Mouse (Mus musculus) bone marrow, adult 2 months (tissue): Measurements from ENCODE around the gene Kcnk16. TPM values are rescaled to one million over a fixed set of nuclear protein-coding genes. Genes with fewer than 3 reads are reported as not detected.
"Not testable (repeated sequence)": the region's sequence is repeated elsewhere in the genome, so short reads cannot be mapped to it uniquely, and the experiment has no call there.

Experiments used
- H3K27ac ChIP-seq: fragments of 200-500 bp; 2 replicates; pipeline ENCODE4 v1.5.1; 2012; ENCODE audit warnings: low read depth, mild to moderate bottlenecking, control low read depth, inconsistent platforms, low read length; ENCODE audit not compliant: control insufficient read depth, poor library complexity, insufficient read depth
- H3K4me1 ChIP-seq: fragments of 200-500 bp; 2 replicates; pipeline ENCODE4 v1.6.1; 2011; ENCODE audit warnings: low read length; ENCODE audit not compliant: control insufficient read depth, insufficient read depth
- H3K4me3 ChIP-seq: fragments of 200-500 bp; replicated peaks from 2 replicates; pipeline ENCODE3; 2011; ENCODE audit warnings: mild to moderate bottlenecking, low read depth, low read length, control low read depth; ENCODE audit not compliant: control insufficient read depth
- CTCF ChIP-seq: fragments of 200-500 bp; IDR thresholded peaks from 2 replicates; pipeline ENCODE4 v1.5.1; 2011; ENCODE audit warnings: low read length, control low read depth; ENCODE audit not compliant: control insufficient read depth, insufficient read depth
- POLR2A ChIP-seq: fragments of 200-500 bp; IDR thresholded peaks from 2 replicates; pipeline ENCODE4 v1.6.1; 2011; ENCODE audit warnings: low read depth, mild to moderate bottlenecking, control low read depth, low read length, borderline replicate concordance; ENCODE audit not compliant: control insufficient read depth
- WGBS: fragments of 180-500 bp; shearing (Covaris S2); methylation state at CpG from one replicate; pipeline ENCODE4 v1.1.7; 2018; 5-methylcytosine and 5-hydroxymethylcytosine counted together
- polyA plus RNA-seq: library from polyadenylated mRNA; stranded (reverse); fragments of >200 nt; gene quantifications from 2 replicates; pipeline ENCODE4 v1.2.4, GENCODE M21; 2011; ENCODE audit warnings: low replicate concordance; ENCODE audit not compliant: missing spikeins, insufficient read depth, insufficient read length

The Kcnk16 gene
- polyA plus RNA-seq, result not detected in 2 replicates

DNA sequence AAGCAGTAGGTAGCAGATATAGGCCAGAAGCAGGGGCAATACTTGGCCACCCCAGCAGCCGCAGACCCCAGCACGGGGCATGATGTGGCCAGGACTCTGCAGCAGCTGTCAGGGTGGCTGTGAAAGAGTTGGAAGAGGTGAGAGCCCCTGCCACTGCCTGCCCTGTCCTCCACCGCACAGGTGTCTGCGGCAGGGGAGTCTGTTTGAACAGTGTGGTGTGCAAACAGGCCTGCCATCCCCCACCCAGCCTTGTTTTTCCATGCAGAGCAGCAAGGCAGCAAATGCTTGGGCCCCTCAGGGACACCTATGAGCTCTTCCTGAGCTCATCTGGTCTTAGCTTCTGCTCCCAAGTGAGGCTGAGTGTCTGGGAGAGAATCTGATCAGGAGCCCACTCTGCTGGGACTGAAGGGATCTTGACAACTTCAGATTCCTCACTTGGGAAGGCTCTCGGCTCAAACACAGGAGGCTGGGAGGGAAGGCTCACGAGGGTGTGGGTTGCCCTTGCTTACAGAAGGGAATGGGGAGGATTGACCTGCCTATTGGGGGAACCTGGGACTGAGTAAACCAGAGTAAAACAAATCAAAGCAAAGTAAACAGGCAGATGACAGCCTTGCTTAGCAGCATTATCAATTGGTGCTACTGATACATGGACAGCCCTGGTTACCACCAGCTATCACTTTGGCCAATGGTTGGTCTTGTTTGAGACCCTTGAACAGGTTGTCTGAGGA, at the start of gene Kcnk16:
Kcnk16 (minus strand) TSS at position 118 of the 728 bp plus-strand sequence.
- TF ChIP-seq CTCF (no peak), POLR2A (peak; percentile 19; the same call in 1 of the 2 replicates)
- Histone ChIP-seq H3K4me1 (no peaks in the 10 kb centered on the region), H3K27ac (no peak within 1 kb of the TSS), H3K4me3 (no peak within 1 kb of the TSS)
- WGBS, result 71% methylated on average over 6 of the region's 6 CpGs

DNA sequence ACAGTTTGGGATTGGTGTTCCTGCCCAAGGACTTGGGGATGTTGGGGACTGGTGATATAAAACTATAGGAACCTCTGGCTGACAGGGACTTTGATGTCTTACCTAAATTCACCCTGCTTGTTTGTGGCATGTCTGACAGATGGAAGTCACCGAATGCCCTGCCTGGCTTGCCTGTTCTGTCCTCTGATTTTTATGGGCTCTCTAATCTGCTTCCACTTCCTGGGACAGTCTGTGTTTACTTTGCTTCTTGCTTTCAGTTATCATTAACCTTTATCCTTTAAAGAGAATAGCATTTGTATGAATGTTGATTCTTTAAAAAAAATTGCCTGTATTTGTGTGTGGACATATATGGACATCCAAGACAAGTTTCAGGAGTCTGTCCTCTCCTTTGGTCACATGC, 46.1 kb upstream of the Kcnk16 start:
- Histone ChIP-seq H3K4me1 (no peaks in the 10 kb centered on the region), H3K27ac (no peak overlapping the region), H3K4me3 (no peak overlapping the region)
- WGBS, result 82% methylated on average over 1 of the region's 1 CpGs
- TF ChIP-seq CTCF, result no peak

DNA sequence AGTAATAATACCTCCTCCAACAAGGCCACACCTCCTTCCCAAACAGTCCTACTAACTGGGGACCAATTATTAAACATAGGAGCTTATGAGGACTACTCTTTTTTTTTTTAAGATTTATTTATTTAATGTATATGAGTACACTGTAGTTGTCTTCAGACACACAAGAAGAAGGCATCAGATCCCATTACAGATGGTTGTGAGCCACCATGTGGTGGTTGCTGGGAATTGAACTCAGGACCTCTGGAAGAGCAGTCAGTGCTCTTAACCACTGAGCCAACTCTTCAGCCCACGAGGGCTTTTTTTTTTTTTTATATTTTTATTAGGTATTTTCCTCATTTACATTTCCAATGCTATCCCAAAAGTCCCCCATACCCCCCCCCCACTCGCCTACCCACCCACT, 36.1 kb upstream of the Kcnk16 start:
- H3K4me3 ChIP-seq, H3K27ac ChIP-seq, H3K4me1 ChIP-seq: not testable (repeated sequence)
- 60% methylated on average over 2 of the region's 2 CpGs for WGBS

DNA sequence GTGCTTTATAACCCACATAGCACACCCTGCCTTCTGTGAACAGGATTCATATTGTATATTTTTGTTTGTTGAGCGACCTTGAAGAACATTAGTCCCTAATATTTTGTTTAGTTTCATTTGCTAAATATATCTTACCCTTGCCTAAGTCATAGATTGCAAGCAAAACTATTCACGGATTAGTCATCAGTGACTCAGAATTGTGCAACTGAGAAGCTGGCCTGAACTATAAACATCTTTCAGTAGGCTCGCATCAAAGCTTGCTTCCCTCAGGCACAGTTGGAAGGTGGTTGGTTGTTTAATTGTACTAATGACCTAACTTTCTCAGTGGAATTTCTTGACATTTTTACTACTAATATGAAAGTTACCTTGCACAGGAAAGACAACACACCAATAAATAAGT, 29.1 kb upstream of the Kcnk16 start:
- no peak overlapping the region for H3K4me3 ChIP-seq
- no peak overlapping the region for H3K27ac ChIP-seq
- WGBS, result 53% methylated on average over 3 of the region's 3 CpGs

DNA sequence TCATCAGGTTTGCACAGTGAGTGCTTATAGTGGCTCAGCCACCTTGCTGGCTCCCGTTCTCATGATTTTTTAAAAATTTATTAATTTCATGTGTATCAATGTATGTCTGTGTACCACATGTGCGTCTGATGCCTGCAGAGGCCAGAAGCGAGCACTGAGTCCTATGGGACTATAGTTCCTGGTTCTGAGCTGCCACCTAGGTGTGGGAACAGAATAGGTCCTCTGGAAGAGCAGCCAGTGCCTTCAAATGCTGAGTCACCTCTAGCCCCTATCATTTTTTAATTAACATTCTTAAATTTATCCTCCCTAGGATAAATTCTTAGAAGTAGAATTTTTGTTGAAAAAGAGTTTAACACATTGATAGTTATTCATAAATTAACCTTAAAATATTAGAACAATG, 28.6 kb upstream of the Kcnk16 start:
- WGBS, result 84% methylated on average over 3 of the region's 3 CpGs
- Histone ChIP-seq H3K4me3 (no peak overlapping the region), H3K27ac (no peak overlapping the region)

More for the DNA sequence above, 29.1 kb upstream of the Kcnk16 start:
- no peaks in the 10 kb centered on the region; the same call in none of the 2 replicates for H3K4me1 ChIP-seq
- TF ChIP-seq CTCF (no peak), POLR2A (no peak)

DNA sequence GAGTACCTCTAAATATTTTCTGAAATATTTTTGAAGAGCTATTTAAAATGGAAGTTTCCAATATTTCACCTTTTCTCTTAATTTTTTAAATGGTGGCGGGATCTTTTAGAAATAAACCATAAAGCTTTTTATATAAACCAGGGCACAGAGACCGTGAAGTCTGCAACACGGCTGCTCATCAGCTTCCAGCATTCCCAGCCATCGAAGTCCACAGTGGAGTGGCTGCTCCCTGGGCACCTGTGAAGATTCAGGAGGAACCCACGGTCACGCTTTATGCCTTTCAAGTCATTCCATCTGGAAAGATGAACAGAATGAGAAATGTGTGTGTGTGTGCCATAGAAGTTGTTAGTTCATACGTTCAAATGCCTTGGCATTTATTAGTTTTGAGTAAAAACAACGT, 25.9 kb upstream of the Kcnk16 start:
- 37% methylated on average over 8 of the region's 8 CpGs for WGBS
- no peak overlapping the region for H3K27ac ChIP-seq
- TF ChIP-seq CTCF (no peak), POLR2A (no peak)
- peak overlapping the region; percentile 70 for H3K4me3 ChIP-seq
- no peaks in the 10 kb centered on the region; the same call in none of the 2 replicates for H3K4me1 ChIP-seq

More for the DNA sequence above, 28.6 kb upstream of the Kcnk16 start:
- H3K4me1 ChIP-seq, result no peaks in the 10 kb centered on the region; the same call in none of the 2 replicates
- TF ChIP-seq CTCF, result no peak
- TF ChIP-seq POLR2A, result no peak

DNA sequence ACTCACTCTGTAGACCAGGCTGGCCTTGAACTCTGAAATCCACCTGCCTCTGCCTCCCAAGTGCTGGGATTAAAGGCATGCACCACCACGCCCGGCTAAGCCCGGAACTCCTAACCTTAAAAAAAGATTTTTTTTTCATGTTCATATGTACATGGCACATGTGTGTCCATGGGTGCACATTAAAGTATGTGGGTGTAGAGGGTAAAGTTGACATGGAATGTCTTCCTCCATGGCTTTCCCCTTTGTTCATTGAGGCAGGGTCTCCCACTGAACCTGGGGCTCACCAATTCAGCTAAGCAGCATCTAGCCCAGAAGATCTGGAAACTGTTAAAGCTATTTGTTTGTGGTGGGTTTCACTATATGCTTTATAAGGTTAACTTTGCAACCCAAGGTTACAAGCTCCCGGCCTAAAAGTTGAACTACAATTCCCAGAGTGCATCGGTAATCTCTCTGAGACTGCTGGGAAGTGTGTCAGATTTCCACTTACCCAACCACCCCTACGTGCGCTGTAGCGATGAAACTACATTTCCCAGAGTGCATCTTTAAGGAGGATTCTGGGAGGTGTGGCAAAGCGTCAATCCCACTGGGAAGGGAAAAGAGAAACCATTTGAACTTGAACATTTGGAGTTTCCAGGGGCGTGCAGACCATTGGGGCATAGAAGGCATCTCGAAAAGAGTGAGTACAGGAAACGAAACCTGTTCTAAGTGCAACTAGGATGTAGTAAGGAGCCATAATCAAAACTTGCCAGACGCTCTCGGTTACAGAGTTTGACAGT, 25.3 kb upstream of the Kcnk16 start, which contains the start of gene Nudt13:
Nudt13 (plus strand) TSS at position 581 of the 776 bp plus-strand sequence.
- Histone ChIP-seq H3K4me1 (no peaks in the 10 kb centered on the region; the same call in none of the 2 replicates), H3K4me3 (peak within 1 kb of the TSS; percentile 87), H3K27ac (no peak within 1 kb of the TSS)
- TF ChIP-seq POLR2A (no peak), CTCF (no peak)
- WGBS, result 21% methylated on average over 14 of the region's 14 CpGs

DNA sequence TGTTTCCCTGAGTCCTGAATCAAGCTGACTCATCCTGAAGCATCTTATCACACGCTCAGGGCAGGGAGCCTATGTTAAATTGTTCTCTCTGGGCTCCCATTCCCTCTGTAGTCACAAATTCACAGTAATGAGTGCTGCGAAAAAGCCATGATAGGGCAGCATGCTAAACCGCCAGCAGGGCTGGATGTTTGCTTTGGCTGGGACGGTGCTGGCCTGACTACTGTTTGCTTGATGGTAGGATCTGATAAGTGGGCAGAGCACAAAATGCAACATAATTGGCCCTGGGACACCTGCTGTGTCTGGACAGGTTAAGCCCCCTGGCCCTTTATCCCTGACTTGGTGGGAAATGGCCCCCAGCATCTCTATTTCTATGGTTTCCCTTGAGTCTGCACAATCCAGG, 22.4 kb upstream of the Kcnk16 start:
- WGBS, result 78% methylated on average over 4 of the region's 4 CpGs
- H3K4me3 ChIP-seq, result no peak overlapping the region
- no peak overlapping the region for H3K27ac ChIP-seq
- no peaks in the 10 kb centered on the region; the same call in 1 of the 2 replicates for H3K4me1 ChIP-seq
- TF ChIP-seq CTCF (no peak), POLR2A (no peak)
